8 mouse cellular contexts compared by ENCODE assay signal in genomic region chr7:134566322-134566721, GRCm38 (mm10).
DNase-seq lines count a peak whose midpoint lies in the region; ATAC-seq and TF ChIP-seq lines count a peak whose summit lies in the region.

No protein-coding gene starts in this region.

- H3K27me3 ChIP-seq in heart, adult 2 months (ENCODE audit: control insufficient read depth, insufficient read depth, low read length): no peaks in the 10 kb centered on the region
- H3K27me3 ChIP-seq in heart, embryonic 10.5 days (ENCODE audit: insufficient read depth, poor library complexity, severe bottlenecking): no peaks in the 10 kb centered on the region
- H3K27me3 ChIP-seq in intestine, embryonic 16.5 days (replicated peaks; ENCODE audit: control insufficient read depth, insufficient read depth, low read length): no peaks in the 10 kb centered on the region

- H3K9me3 ChIP-seq in heart, embryonic 10.5 days: no peaks in the 10 kb centered on the region
- no peaks in the 10 kb centered on the region for H3K9me3 ChIP-seq in intestine, embryonic 16.5 days (ENCODE audit: control insufficient read depth, low read length)

- ATAC-seq in intestine, embryonic 16.5 days: peak; percentile 55

- H3K4me2 ChIP-seq in intestine, embryonic 16.5 days (ENCODE audit: low read depth, low read length): no peak overlapping the region

- TF ChIP-seq EP300 in heart, adult 2 months (IDR thresholded peaks at IDR 0.05; ENCODE audit: insufficient read depth, low read depth, low read length): no peak

- no peak overlapping the region for H3K9ac ChIP-seq in heart, adult 2 months (ENCODE audit: low read depth, low read length)
- H3K9ac ChIP-seq in intestine, embryonic 16.5 days (ENCODE audit: low read depth, low read length): no peak overlapping the region

- WGBS in heart, adult 2 months: 90% methylated on average over 5 of the region's 5 CpGs
- WGBS in heart, embryonic 10.5 days: 84% methylated on average over 5 of the region's 5 CpGs
- 70% methylated on average over 5 of the region's 5 CpGs for WGBS in intestine, embryonic 16.5 days

- no peaks in the 10 kb centered on the region for H3K36me3 ChIP-seq in heart, adult 2 months (ENCODE audit: control insufficient read depth, insufficient read depth, low read length)
- no peaks in the 10 kb centered on the region for H3K36me3 ChIP-seq in heart, embryonic 10.5 days
- H3K36me3 ChIP-seq in intestine, embryonic 16.5 days (ENCODE audit: control insufficient read depth, insufficient read depth, low read length): no peaks in the 10 kb centered on the region

- peak; percentile 46 to 72 for DNase-seq in heart, adult 2 months
- no peak for DNase-seq in heart, embryonic 10.5 days (ENCODE audit: low spot score)
- peak; percentile 64 for DNase-seq in adrenal gland, adult 8-10 months
- peak; percentile 64 for DNase-seq in embryo, embryonic 9.5 days (ENCODE audit: extremely low spot score)
- peak; percentile 61 to 78 for DNase-seq in left cerebral cortex, postnatal 25 days (ENCODE audit: low spot score in 2 of 2)
- peak; percentile 71 for DNase-seq in ovary, postnatal 14 days (ENCODE audit: low spot score)
- DNase-seq in urinary bladder, adult 2 months (ENCODE audit: low spot score): peak; percentile 29

- H3K4me1 ChIP-seq in heart, adult 2 months (ENCODE audit: control insufficient read depth, insufficient read depth, low read length): no peaks in the 10 kb centered on the region
- H3K4me1 ChIP-seq in heart, embryonic 10.5 days: no peaks in the 10 kb centered on the region
- H3K4me1 ChIP-seq in intestine, embryonic 16.5 days (ENCODE audit: control insufficient read depth, insufficient read depth, low read length): no peaks in the 10 kb centered on the region

- intact Hi-C loops in heart, adult 2 months (cut with DNase I): loop anchor here (2.0 to 5.0 kb wide), 5 partner anchors 152 to 759 kb away; no protein-coding TSS in a partner anchor
- intact Hi-C loops in left cerebral cortex, postnatal 25 days (cut with DNase I): loop anchor here (2.0 to 10.0 kb wide), 3 partner anchors 192 to 710 kb away; no protein-coding TSS in a partner anchor

- no peak for TF ChIP-seq POLR2A in heart, adult 2 months (IDR thresholded peaks at IDR 0.05; ENCODE audit: insufficient read depth, low read depth, low read length)

- TF ChIP-seq CTCF in heart, adult 2 months (IDR thresholded peaks at IDR 0.05): peak; percentile 89

- no peak overlapping the region for H3K27ac ChIP-seq in heart, adult 2 months
- no peak overlapping the region for H3K27ac ChIP-seq in heart, embryonic 10.5 days
- no peak overlapping the region for H3K27ac ChIP-seq in intestine, embryonic 16.5 days (ENCODE audit: low read length)

- no peaks in the 10 kb centered on the region for H3K79me2 ChIP-seq in heart, adult 2 months (replicated peaks; ENCODE audit: control insufficient read depth, insufficient read depth, low read length)

- no peak overlapping the region for H3K4me3 ChIP-seq in heart, adult 2 months
- H3K4me3 ChIP-seq in heart, embryonic 10.5 days: no peak overlapping the region
- H3K4me3 ChIP-seq in intestine, embryonic 16.5 days (ENCODE audit: low read length): no peak overlapping the region
